Mouse (Mus musculus) thymus, postnatal 10 days (tissue): Measurements from ENCODE around the gene Itgb8.
A peak's percentile ranks its signal among the peaks of the same experiment; 100 is the strongest.

Experiments
- DNase-seq, 2 experiments: peaks; one replicate each; pipeline ENCODE4 v3.0.0; 2021; ENCODE audit warnings: low spot score in 2 of 2

The Itgb8 gene

DNA sequence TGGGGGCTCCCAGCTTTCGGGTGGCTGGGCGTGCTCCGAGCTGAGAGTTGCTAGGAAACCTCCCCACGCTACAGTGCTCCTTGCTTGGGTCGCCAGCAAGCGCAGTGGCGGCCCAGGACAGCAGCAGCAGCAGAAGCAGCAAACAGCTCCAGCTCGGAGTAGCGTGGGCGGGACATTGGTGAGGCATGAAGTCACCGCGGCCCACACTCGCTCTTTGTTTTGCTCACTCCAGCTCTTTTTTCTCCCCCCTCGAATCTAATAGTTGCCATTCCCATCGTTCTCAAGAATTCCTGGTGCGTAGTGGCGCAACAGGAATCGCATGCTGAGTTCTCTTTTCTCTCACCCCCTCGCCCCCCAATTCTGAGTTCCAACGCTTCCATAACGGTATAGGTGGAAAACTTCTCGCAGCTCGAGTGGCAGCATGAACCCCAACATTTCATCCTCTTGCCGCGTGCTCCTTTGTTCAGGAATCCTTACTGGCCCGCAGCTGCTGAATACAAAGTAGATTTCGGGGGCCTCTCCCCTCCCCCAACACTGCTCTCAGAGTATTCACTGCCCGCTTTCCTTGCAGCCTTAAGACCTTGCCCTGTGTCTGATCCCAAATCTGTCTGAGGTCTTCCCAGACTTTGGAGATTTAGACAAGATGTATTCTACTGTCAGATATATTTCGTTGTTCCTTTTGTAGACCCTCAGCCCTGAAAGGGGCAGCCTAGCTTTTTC, at the start of gene Itgb8:
Itgb8 (minus strand) TSS at position 107 of the 720 bp plus-strand sequence.
- peak; percentile 11 to 27 for DNase-seq

DNA sequence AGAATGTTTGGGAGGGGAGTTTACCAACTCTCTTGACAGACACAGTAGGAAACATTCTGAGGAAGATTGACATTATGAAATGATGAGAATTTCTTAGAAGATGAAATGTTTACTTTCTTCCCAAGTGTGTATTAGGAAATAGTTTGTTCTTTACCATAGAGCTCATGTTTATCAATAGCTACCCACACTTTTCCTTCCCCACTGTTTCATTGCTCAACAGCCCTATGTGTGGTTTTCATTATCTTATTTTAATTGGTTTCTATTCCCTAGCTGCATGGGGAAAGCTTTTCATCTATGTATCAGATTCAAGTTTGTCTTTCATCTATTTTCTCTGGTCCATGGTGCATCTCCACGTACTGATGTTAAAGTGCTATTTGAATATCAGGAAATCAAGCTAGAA, 37.7 kb upstream of the Itgb8 start:
- DNase-seq = no peak

DNA sequence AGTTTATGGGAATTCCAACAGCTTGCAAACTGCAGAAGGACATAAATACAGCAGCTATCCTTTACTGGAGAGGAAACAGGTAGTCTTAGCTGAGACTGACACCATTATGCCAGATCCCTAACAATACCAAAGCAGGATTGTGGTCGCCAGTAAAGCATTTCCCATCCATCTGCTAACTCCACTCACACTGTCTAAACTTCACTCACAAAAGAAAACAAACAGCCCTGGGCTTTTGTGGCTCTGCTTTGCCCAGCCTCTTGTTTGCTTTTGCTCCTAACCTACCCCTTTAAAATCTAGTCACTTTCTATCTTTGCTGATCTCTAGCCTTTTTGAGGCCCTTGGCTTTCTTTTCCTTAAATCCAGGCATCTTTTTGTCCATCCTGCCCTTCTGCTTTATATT, 35.0 kb upstream of the Itgb8 start:
- DNase-seq = no peak

DNA sequence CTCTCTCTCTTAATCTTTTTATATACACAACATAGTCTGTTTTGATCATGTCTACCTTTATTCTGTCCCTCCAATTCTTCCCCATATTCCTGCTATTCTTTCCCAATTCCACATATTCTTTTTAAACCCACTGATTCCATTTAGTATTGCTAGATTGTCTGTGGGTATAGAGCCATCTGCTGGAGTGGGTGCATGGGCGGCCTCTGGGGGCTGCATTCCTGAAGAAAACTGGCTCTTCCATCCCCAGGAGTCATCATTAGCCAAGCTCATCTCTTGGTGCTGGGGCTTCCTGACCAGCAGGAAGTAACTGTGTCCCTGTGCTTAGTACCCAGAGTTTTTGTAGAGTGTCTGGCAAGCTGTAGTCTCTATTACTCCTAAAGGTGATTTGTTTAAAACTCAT, 33.4 kb upstream of the Itgb8 start:
- DNase-seq = no peak

DNA sequence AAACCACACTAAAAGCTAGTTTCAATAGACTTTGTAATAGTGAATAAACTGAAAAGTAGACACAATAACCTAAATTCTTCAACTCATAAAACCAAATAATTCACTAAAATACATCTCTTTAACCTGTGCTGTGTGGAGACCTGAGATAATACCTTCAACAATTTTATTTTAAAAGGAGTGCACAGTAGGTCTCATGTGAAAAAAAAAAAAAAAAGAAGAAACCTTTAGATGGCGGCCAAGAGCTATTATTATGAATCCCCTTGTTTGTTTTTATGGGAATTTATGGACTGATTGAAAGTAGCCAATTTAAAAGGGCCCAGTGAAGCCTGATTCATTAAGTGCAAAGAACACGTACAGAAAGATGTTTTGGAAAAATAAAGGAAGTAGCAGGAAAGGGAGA, 31.4 kb upstream of the Itgb8 start:
- DNase-seq = no peak

DNA sequence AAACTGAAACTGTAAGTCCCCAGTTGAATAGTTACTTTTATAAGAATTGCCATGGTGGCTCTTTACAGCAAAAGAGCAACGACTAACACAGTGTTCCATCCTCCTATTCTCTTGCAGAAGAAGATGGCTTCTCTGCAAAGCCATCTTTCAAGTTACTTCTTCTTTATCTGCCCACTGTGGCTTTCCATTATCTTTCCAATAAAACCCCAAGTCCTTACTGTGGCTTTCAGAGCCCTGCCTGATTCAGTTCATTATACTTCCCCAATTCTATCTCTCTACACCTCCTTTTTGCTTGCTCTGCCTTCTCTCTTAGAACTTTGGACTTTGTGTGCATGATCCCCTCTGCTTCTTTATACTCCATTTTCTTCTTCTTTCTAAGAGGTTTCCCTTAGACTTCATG, 30.1 kb upstream of the Itgb8 start:
- DNase-seq = no peak

DNA sequence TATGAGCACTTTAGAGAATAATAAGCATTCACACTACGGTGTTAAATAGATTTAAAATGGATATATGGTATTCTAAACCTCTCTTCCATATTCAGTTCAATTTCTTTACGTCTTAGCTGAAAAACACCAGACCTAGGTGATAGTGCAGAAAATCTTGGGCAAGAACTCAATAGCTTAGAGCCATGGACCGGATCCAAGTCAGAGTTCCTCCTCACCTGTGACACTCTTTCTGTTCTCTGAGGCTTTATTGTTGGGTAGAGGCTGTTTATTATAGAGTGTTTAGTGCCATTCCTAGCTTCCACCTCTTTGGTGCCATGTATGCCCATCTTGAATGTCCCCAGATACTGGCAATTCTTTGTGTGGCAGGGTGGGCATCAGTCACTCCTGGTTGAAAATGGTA, 25.9 kb upstream of the Itgb8 start:
- no peak for DNase-seq

DNA sequence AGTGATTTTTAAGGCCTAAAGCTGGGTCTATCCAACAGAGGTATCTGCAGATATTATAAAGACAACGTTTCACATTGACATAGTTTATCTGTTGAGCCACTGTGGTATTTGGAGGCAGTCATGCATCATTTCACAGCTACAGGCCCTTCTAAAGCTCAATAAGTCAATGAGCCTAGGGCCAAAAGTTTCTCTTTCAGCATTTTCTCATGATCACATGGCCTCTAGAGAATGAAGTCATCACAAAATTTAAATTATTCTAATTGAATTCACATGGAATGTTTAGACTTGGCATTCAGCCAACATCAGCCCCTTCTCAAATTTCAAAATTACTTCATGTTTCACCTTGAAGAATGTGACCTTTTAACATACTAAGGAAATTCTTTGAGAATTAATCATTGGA, 10.0 kb upstream of the Itgb8 start:
- DNase-seq = no peak

DNA sequence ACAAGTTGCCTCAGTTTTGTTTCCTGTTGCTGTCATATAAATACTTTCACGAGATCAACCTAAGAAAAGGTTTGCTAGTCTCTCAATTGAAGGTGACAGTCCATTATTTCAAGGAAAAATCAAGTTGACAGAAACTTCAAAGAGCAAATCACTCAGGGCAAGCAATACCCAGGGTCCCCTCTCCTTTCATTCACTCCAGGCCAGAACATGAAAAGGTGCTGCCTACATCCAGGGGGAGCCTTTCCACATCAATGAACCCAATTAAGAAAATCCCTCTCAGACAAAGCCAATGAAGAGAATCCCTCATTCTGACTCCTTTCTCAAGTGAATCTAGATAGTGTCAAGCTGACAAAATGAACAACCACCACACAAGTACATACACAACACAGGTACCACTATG, 2.5 kb upstream of the Itgb8 start:
- DNase-seq = no peak

DNA sequence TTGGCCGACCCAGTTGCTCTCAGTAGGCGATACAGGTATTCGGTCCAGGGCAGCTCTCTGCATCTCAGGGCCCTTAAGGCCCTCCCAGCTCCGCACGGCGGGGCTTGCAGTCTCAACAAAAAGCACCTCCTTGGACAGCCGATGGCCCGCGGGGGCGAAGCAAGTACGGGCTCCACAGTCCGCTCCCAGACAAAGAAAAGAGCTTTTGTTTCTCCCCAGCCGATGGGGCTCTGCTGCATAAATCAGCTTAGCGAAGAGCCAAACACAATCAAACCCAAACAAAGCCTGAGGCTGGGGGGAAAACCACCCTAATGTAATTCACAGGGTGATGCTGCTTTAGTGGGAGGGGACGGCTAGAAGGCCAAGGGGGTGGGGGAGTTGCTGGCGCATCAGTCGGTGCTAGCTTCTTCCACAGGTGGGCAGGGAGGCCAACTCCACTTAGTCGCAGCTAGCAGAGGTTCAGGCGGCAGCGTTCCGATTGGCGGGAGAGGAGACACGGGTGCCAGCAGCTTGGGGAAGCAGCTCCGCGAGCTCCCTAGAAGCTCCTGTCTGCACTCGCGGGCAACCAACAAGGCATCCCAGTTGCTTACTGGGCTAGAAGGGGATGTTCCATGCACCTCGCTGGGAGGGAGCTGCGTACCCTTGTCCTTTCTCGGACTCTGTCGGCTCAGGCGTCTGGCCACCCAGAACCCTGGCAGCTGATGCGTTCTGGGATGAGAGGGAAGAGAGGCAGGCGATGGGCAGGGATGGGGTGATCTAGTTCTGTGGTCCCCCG, 494 bp downstream of the Itgb8 start:
- peak; percentile 7 to 20 for DNase-seq

DNA sequence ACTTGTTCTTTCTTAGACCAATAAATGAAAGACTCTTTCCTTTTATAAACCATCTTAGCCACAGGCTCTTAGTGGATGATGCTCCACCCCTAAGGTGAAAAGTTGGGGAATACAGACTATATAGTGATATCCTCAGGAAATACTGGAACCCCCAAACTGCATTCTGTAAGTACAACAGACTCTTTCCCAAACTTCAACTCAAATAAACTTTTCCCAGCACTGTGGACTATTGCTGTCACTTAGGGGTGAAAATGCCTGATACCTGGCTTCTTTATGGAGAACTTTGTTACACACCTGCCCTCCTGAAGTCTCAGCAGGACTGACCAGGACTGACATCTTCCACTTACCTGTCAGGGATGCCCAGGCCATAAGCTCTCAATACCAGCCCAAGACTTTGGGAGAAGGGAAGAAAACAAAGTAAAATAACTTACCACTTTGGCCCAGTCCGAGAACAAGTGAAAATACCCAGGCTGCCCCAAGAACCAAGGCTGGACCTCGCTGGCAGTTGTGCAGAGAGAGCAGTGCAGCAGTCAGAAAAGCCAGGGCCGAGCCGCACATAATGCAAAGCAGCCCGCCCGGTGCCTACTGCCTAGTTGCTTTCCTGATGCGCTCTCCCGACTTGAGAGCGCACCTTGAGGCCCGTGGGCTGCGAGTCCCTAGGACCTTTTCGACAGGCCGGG, 1.2 kb downstream of the Itgb8 start:
- no peak for DNase-seq

DNA sequence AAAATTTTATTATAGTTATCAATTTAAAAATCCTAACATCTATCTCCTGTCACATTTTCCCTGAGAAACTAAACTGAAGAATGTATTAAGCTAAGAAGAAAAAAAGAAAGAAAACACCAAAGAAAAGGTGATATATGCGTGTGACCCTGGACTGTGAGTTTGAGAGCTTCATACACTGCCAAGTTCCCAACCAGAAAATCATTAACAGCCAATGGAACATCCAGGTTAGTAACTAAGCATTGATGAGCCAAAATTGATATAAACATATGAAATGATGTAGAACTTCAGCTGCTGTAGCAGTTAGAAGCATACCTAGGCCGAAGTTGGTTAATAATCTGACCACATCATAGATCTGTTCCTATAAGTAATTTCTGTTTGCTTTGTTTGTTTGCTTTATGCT, 6.8 kb downstream of the Itgb8 start:
- DNase-seq = no peak

DNA sequence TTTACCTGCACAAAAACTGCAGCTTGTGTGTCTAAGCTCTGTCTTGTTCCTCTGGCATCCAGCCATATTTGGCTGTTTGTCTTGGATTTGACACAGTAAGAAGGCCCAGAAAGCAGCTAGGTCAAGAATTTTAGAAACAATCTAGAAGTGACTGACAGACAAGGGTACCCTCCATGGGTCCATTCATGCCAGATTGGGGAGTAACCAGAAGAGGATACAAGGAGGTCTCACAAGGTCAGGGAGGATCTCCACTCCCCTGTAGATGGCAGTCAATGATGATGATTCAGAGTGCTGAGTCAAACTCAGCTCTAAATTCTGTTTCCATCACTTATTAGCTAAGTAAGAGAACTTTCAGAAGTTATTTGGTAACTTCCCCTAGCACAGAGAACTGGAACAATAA, 8.2 kb downstream of the Itgb8 start:
- DNase-seq = no peak

DNA sequence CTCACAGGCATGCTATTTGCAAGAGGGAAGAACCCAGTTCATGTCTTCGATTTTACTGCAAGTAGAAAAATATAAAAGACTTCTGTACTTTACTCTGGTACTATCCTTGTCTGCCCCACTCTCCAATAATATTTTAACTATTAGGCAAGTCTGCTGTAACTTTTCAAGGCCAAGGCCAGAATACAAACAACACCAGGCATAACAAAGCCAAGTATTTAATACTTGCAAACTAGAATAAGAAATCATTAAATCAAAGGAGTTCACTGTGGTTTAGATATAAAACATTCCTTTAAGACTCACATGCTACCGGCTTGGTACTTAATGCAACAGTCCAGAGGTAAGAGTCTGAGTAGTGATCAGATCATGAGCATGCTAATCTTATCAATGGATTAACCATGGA, 9.0 kb downstream of the Itgb8 start:
- DNase-seq = no peak

DNA sequence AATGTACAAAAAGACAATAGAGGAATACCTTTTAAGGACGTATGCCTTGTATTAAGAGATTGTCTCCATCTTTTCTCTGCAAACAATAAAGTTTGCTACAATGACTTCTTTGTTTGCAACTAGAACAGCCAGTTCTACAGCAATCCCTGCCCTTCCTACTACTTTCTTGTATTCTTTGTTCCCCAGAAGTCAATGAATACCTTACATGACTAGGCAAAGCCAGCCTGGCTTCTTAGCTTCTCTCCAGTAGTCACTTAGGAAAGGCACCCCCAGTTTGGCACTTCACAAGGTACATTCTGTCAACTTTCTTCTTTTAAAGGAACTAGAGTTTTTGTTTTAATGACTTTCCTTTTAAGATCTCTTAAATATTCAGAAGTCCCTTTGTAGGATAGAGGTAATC, 10.7 kb downstream of the Itgb8 start:
- no peak for DNase-seq

DNA sequence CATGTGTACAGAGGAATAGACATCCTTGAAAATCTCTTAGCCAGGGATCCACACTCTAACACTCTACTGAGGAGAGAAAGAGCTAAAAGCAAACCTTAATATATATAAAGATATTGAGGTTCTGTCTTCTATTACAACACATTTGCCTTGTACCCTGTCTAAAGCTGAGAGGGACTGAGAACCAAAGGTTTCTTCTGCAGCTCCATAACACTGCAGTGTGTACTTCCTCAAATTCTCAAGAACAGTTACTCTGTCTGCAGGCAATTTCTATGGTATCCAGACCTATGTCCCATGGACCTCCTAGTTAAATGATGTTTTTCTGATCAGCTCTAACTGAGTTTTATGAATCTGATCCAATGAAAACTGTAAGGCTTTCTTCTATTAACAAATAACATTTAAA, 13.9 kb downstream of the Itgb8 start:
- DNase-seq = no peak

DNA sequence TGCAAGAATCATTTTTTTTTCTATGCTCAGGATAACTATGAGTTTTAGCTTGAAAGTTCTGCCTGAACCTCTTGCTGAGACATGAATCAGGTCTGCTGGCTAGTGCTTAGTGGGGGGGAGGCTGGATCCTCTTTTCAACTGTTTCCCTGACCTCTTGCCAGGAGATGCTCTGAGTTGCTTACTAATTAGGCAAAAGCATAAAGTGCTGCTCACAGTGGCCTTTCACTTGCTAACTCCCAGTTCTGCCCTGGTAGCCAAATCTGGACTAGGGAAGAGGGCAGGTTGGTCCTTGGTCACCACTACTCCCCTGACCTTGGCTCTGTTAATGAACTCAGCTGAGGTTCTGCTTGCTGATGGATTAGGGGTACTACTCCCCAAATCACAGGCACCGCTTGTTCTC, 19.2 kb downstream of the Itgb8 start:
- DNase-seq = no peak

DNA sequence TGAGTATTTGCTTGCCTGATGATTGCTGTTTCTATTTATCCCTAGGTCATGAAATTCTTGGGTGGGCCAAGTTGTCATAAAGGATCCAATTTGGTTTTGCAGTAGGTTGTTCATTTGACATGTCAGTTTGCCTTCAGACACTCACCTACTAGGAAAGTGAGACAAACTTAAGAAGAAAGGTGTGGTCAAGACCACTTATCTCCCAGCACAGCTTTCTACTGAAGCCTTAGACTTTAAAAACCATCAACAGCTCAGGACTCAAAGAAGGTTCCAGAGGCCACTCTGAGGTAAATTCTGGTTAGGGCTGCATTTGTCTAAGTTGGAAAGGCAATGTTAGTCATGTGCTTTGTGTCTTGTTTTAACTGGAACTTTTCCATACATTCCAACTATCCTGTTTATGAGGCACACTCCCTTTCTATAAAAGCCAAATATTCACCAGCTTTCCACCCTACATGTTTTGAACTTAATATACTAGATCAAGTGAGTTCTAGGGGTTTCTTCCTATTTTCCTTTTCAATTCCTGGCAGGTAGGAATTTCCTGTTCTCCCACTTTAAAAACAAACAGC, 20.8 kb downstream of the Itgb8 start:
- no peak for DNase-seq

DNA sequence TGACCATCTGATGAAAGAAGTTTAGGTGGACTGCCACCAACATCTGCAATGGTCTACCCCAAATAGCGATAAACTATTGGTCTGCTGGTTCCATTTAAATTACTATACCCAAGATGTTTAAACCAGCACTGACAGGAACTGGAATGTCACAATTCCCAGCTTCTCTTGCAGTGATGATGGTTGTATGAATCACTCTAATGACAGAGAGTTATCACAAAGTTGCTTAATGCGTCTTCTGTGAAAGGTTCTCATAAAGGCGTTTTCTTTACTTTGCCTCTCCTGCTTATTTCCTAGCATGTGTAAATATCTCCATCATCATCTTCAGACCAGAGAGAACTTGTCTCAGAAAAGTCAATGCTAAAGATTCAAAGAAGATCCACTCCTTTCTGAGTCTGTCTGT, 23.4 kb downstream of the Itgb8 start:
- DNase-seq = no peak

DNA sequence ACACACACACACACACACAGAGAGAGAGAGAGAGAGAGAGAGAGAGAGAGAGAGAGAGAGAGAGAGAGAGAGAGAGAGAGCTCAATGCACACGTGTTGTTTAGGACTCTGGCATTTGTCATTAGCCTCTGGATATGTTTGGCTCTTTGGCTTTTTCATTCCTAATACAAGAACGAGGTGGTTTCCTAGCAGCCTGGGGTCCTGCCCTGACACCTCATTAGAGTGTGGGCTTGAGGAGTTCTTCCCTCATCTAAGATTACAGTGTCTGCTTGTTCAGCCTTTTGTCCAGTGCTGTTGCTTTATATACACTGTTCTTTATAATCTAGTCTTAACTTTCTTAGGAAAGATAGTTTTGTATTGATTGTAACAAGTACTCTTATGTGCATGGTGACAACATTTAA, 27.1 kb downstream of the Itgb8 start:
- no peak for DNase-seq

DNA sequence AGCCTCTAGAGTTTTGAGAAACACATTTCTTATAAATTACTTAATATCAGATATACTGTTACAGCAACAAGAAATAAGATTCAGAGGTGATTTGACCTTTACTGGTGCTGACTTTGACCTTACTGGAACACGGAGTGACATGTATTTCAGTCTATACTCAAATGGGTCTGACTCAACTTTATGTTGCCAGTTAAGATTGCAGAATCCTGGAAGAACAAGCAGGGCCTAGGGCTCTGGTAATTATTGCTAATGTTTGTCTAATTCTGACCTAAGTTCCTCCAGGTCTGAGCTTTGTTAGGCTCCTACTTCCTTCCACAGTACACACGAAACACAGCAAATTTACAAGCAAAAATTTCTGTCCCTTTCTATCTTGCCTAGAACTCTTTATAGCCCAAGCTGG, 28.0 kb downstream of the Itgb8 start:
- DNase-seq = no peak

DNA sequence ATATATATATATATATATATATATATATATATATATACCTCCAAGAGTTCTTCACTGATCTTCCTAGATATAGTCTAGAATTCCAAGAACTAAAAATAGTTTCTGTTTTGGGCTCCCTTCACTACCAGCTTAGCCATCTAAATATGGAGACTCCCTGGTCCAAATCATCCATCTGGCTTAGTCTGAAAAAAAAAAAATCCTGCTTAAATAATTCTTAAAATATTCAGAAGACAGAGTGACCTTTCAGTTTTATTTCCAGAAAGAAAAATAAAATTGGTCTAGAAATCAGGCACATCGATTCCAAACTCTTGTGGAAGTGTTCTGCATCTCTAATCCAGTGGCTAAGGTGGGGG, 28.6 kb downstream of the Itgb8 start:
- no peak for DNase-seq
